Mouse (Mus musculus) G1E (cell line): ENCODE measurements around the gene Rps15.

Experiments used
- CTCF ChIP-seq: IDR thresholded peaks from 2 replicates; pipeline ENCODE4 v1.5.1; 2012; ENCODE audit warnings: low read depth, low read length, inconsistent platforms, mixed read lengths
- GATA1 ChIP-seq: IDR thresholded peaks from 2 replicates; pipeline ENCODE4 v1.6.1; 2012; ENCODE audit warnings: borderline replicate concordance, low read length, inconsistent platforms, mixed read lengths
- GATA2 ChIP-seq: IDR thresholded peaks from 2 replicates; pipeline ENCODE4 v1.6.1; 2012; ENCODE audit warnings: low read depth, low read length, inconsistent platforms, borderline replicate concordance

DNA sequence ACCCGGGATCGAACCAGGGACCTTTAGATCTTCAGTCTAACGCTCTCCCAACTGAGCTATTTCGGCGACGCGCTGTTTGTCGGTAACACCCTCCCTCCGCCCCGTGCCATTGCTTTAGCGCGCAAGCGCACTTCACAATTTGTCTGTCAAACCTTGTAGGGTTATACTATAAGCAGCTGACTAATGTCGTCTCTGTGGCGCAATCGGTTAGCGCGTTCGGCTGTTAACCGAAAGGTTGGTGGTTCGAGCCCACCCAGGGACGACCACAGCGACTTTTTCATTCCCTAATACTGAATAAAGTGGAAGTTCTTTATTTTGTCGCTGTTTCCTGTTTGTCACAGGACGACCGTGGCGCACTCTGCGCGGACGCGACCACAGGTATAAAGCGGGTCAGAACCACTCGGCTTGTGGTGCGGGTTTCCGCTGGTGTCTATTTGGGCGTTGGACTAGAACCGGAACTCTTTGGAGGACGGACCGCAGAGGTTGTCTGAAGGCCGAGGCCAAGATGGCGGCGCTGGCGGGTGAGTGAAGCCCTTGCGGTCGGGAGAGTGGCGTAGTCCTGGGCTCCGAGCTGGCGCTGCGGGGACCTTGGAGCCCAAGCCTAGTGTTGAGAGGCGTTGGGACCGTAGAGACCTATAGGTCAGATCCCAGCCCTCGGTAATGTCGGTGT is 43.1 kb upstream of the Rps15 start, which contains the start of gene Ndufs7:
- TF ChIP-seq GATA1 (no peak), CTCF (no peak), GATA2 (no peak)
